Mouse (Mus musculus): ENCODE data around the gene Itih4. TPM values are rescaled to one million over a fixed set of nuclear protein-coding genes. Genes with fewer than 3 reads are reported as not detected.

Gene Itih4
- polyA plus RNA-seq, 1 experiment from 2014 or later = 0.06 TPM

GRCm38 (mm10) chr14:30951154-30951825 is 65.0 kb downstream of the Itih4 start, which contains the start of gene Nek4:
Gene Nek4, plus strand, starts transcription at chr14:30951377.
- under 1% methylated on average over 56 of the region's 57 CpGs for WGBS
- H3K4me2 ChIP-seq (replicated peaks) = peak within 1 kb of the TSS; percentile 76
- peak; percentile 99 for ATAC-seq (ENCODE audit: low FRiP score, low read depth)
- no peaks in the 10 kb centered on the region for H3K27me3 ChIP-seq
- peak within 1 kb of the TSS; percentile 83 for H3K9ac ChIP-seq
- H3K9me3 ChIP-seq = no peaks in the 10 kb centered on the region
- H3K36me3 ChIP-seq = peaks cover 10% of the 10 kb centered on the region
- H3K4me1 ChIP-seq = peaks cover 6% of the 10 kb centered on the region
- H3K27ac ChIP-seq = peak within 1 kb of the TSS; percentile 53
- H3K4me3 ChIP-seq = peak within 1 kb of the TSS; percentile 80

Other genes with a start within 250 kb of the Itih4 start
- 20.7 and 21.0 TPM in 2 replicates for gene Rft1, start 232.1 kb upstream of the Itih4 start, polyA plus RNA-seq (2015; fragmentation: Nextera tagmentation; extraction: Ambion mirVana)
- gene Sfmbt1, start 171.6 kb upstream of the Itih4 start, polyA plus RNA-seq (2015; fragmentation: Nextera tagmentation; extraction: Ambion mirVana) = 15.3 and 15.5 TPM in 2 replicates
- 30.4 and 32.4 TPM in 2 replicates for gene Tmem110, start 60.9 kb upstream of the Itih4 start, polyA plus RNA-seq (2015; fragmentation: Nextera tagmentation; extraction: Ambion mirVana)
- gene Mustn1, start 7.3 kb upstream of the Itih4 start, polyA plus RNA-seq (2015; fragmentation: Nextera tagmentation; extraction: Ambion mirVana) = 13.1 and 13.9 TPM in 2 replicates
- 0.06 and 0.47 TPM in 2 replicates for gene Itih3, start 37.3 kb downstream of the Itih4 start, polyA plus RNA-seq (2015; fragmentation: Nextera tagmentation; extraction: Ambion mirVana)
- 0.06 TPM in 1 of 2 replicates, not detected in the other for gene Itih1, start 56.8 kb downstream of the Itih4 start, polyA plus RNA-seq (2015; fragmentation: Nextera tagmentation; extraction: Ambion mirVana)
- gene Nek4, start 64.9 kb downstream of the Itih4 start, polyA plus RNA-seq (2015; fragmentation: Nextera tagmentation; extraction: Ambion mirVana) = 15.0 and 15.7 TPM in 2 replicates
- 64.8 and 67.2 TPM in 2 replicates for gene Glt8d1, start 114.9 kb downstream of the Itih4 start, polyA plus RNA-seq (2015; fragmentation: Nextera tagmentation; extraction: Ambion mirVana)
- 398 and 413 TPM in 2 replicates for gene Spcs1, start 115.2 kb downstream of the Itih4 start, polyA plus RNA-seq (2015; fragmentation: Nextera tagmentation; extraction: Ambion mirVana)
- 148 and 156 TPM in 2 replicates for gene Pbrm1, start 132.7 kb downstream of the Itih4 start, polyA plus RNA-seq (2015; fragmentation: Nextera tagmentation; extraction: Ambion mirVana)
- gene Gnl3, start 132.7 kb downstream of the Itih4 start, polyA plus RNA-seq (2015; fragmentation: Nextera tagmentation; extraction: Ambion mirVana) = 115 and 120 TPM in 2 replicates
- gene Smim4, start 242.5 kb downstream of the Itih4 start, polyA plus RNA-seq (2015; fragmentation: Nextera tagmentation; extraction: Ambion mirVana) = 68.5 and 70.1 TPM in 2 replicates
- 341 and 354 TPM in 2 replicates for gene Nt5dc2, start 244.6 kb downstream of the Itih4 start, polyA plus RNA-seq (2015; fragmentation: Nextera tagmentation; extraction: Ambion mirVana)

Measured in limb, embryonic 13.5 days (tissue).